In the genomic region with DNA sequence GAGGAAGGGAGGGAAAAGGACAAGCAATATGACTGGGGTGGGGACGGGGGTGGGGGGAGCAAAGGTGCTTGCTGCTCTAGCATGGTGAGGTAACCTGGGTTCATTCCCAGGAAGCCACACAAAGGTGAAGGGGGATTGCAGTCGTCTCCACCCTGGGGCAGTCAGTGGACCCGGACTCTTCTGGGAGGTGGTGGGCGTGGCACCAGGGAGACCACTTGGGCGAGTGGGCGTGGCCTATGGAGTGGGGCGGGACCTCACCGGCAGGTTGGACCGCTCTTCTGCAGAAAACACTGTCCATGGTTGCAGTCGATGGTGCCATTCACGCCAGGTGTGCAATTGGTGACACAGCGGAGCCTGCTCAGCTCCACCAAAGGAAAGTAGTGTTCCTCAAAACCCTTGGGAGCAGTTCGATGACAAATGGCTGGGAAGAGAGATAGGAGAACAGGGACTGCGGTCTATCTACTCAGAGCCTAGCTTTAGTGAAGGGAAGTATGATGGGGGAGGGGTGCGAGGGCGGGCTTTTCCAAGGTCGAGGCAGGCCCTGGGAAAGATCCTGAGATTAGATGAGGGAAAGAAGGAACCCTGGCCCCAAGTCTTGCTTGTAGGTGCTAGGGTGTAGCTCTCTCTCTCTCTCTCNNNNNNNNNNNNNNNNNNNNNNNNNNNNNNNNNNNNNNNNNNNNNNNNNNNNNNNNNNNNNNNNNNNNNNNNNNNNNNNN, we compare ENCODE assay signal across 19 mouse cellular contexts. TPM values are rescaled to one million over a fixed set of nuclear protein-coding genes. Genes with fewer than 3 reads are reported as not detected.
DNase-seq lines count a peak whose midpoint lies in the region; ATAC-seq and TF ChIP-seq lines count a peak whose summit lies in the region.
"Had no signal": no experiment of that assay in that cellular context is flagged by ENCODE, and none has a peak within 500 bp of the region (broad histone marks: within the 10 kb centered on the region; RNA-seq: fewer than 3 reads in every experiment).

No protein-coding gene starts in this region.

- no peak for TF ChIP-seq POLR2A in lung, adult 2 months (IDR thresholded peaks at IDR 0.05; ENCODE audit: borderline replicate concordance, extremely low read depth, low read depth, low read length)

- no peak overlapping the region for H3K9ac ChIP-seq in lung, embryonic 14.5 days
- no peak overlapping the region for H3K9ac ChIP-seq in stomach, postnatal 0 days (ENCODE audit: low read length)
- H3K9ac ChIP-seq in forebrain, embryonic 14.5 days (ENCODE audit: low read length), result no peak overlapping the region
- H3K9ac ChIP-seq: embryonic facial prominence, embryonic 15.5 days; forebrain, embryonic 13.5 days; kidney, embryonic 15.5 days; liver, embryonic 14.5 days; neural tube, embryonic 12.5 days had no signal

- no peaks in the 10 kb centered on the region for H3K36me3 ChIP-seq in lung, embryonic 14.5 days (ENCODE audit: insufficient read depth)
- H3K36me3 ChIP-seq in stomach, postnatal 0 days (ENCODE audit: control insufficient read depth, insufficient read depth, low read length), result no peaks in the 10 kb centered on the region
- H3K36me3 ChIP-seq in forebrain, embryonic 14.5 days (ENCODE audit: control insufficient read depth, insufficient read depth, low read length), result no peaks in the 10 kb centered on the region
- H3K36me3 ChIP-seq: embryonic facial prominence, embryonic 15.5 days; kidney, embryonic 15.5 days; neural tube, embryonic 12.5 days had no signal

- no peaks in the 10 kb centered on the region for H3K4me1 ChIP-seq in lung, embryonic 14.5 days (ENCODE audit: insufficient read depth)
- H3K4me1 ChIP-seq in lung, adult 2 months (ENCODE audit: control insufficient read depth, insufficient read depth, low read length), result no peaks in the 10 kb centered on the region
- H3K4me1 ChIP-seq in stomach, postnatal 0 days (replicated peaks; ENCODE audit: control insufficient read depth, insufficient read depth), result no peaks in the 10 kb centered on the region
- no peaks in the 10 kb centered on the region for H3K4me1 ChIP-seq in forebrain, embryonic 14.5 days (ENCODE audit: control insufficient read depth, insufficient read depth, low read length)
- H3K4me1 ChIP-seq: embryonic facial prominence, embryonic 15.5 days; forebrain, embryonic 13.5 days; kidney, embryonic 15.5 days; neural tube, embryonic 12.5 days had no signal

- WGBS in lung, embryonic 14.5 days, result 18% methylated on average over 17 of the region's 17 CpGs
- 17% methylated on average over 17 of the region's 17 CpGs for WGBS in lung, adult 2 months
- WGBS in stomach, postnatal 0 days, result 16% methylated on average over 16 of the region's 17 CpGs
- WGBS in forebrain, embryonic 14.5 days, result 23% methylated on average over 17 of the region's 17 CpGs

- no peaks in the 10 kb centered on the region for H3K27me3 ChIP-seq in lung, embryonic 14.5 days (ENCODE audit: insufficient read depth, low read length)
- H3K27me3 ChIP-seq in stomach, postnatal 0 days (ENCODE audit: control insufficient read depth, insufficient read depth, low read length), result no peaks in the 10 kb centered on the region
- H3K27me3 ChIP-seq in forebrain, embryonic 14.5 days (replicated peaks; ENCODE audit: control insufficient read depth, insufficient read depth, low read length), result no peaks in the 10 kb centered on the region
- H3K27me3 ChIP-seq: embryonic facial prominence, embryonic 15.5 days; neural tube, embryonic 12.5 days had no signal

- TF ChIP-seq EP300 in stomach, postnatal 0 days (optimal IDR thresholded peaks at IDR 0.05), result no peak

- ATAC-seq in lung, embryonic 14.5 days (ENCODE audit: insufficient read depth), result no peak
- no peak for ATAC-seq in stomach, postnatal 0 days (ENCODE audit: low FRiP score, low TSS enrichment)
- no peak for ATAC-seq in forebrain, embryonic 14.5 days
- ATAC-seq: forebrain, embryonic 13.5 days had no signal

- no peak overlapping the region for H3K4me2 ChIP-seq in lung, embryonic 14.5 days
- H3K4me2 ChIP-seq in stomach, postnatal 0 days (replicated peaks; ENCODE audit: low read depth), result no peak overlapping the region
- H3K4me2 ChIP-seq in forebrain, embryonic 14.5 days (ENCODE audit: low read length), result no peak overlapping the region
- H3K4me2 ChIP-seq: embryonic facial prominence, embryonic 15.5 days; forebrain, embryonic 13.5 days; kidney, embryonic 15.5 days; neural tube, embryonic 12.5 days had no signal

- no peak overlapping the region for H3K27ac ChIP-seq in lung, embryonic 14.5 days (ENCODE audit: low read depth)
- no peak overlapping the region for H3K27ac ChIP-seq in stomach, postnatal 0 days (replicated peaks)
- no peak overlapping the region for H3K27ac ChIP-seq in forebrain, embryonic 14.5 days (ENCODE audit: low read depth, low read length)
- H3K27ac ChIP-seq: embryonic facial prominence, embryonic 15.5 days; forebrain, embryonic 13.5 days; kidney, embryonic 15.5 days; liver, embryonic 14.5 days; macrophage; neural tube, embryonic 12.5 days had no signal

- H3K9me3 ChIP-seq in lung, embryonic 14.5 days (ENCODE audit: low read depth, low read length), result no peaks in the 10 kb centered on the region
- no peaks in the 10 kb centered on the region for H3K9me3 ChIP-seq in stomach, postnatal 0 days (ENCODE audit: control insufficient read depth, low read length)
- H3K9me3 ChIP-seq in forebrain, embryonic 14.5 days (replicated peaks; ENCODE audit: control insufficient read depth, low read length), result no peaks in the 10 kb centered on the region
- H3K9me3 ChIP-seq: embryonic facial prominence, embryonic 15.5 days; forebrain, embryonic 13.5 days; kidney, embryonic 15.5 days; neural tube, embryonic 12.5 days had no signal

- no peak overlapping the region for H3K4me3 ChIP-seq in lung, embryonic 14.5 days (ENCODE audit: low read depth, low read length)
- H3K4me3 ChIP-seq in lung, adult 2 months (replicated peaks; ENCODE audit: extremely low read depth, low read depth, low read length), result no peak overlapping the region
- no peak overlapping the region for H3K4me3 ChIP-seq in stomach, postnatal 0 days (ENCODE audit: low read depth, low read length)
- H3K4me3 ChIP-seq in forebrain, embryonic 14.5 days (ENCODE audit: low read depth, low read length), result no peak overlapping the region
- H3K4me3 ChIP-seq: embryonic facial prominence, embryonic 15.5 days; forebrain, embryonic 13.5 days; kidney, embryonic 15.5 days; neural tube, embryonic 12.5 days had no signal

- DNase-seq in embryo, embryonic 9.5 days (ENCODE audit: extremely low spot score), result peak; percentile 12
- no peak for DNase-seq in embryo, embryonic 11 days
- peak; percentile 44 for DNase-seq in lung, embryonic 14.5 days
- DNase-seq in lung, adult 2 months, result no peak
- peak; percentile 78 for DNase-seq in ZHBTc4 (ENCODE audit: low read depth, low spot score)
- DNase-seq in stomach, postnatal 0 days (ENCODE audit: low spot score), result peak; percentile 22
- DNase-seq in cerebellum, adult 11-12 months, result no peak
- DNase-seq in forebrain, embryonic 14.5 days (ENCODE audit: low spot score), result no peak
- DNase-seq: adrenal gland, postnatal 25 days; cerebellum, postnatal 14 days; gastrocnemius, postnatal 25 days; layer of hippocampus, adult 9-11 months had no signal

- TF ChIP-seq CTCF in lung, embryonic 14.5 days (IDR thresholded peaks at IDR 0.05; ENCODE audit: low read depth), result no peak
- TF ChIP-seq CTCF in lung, adult 2 months (IDR thresholded peaks at IDR 0.05; ENCODE audit: insufficient read depth, low read length), result no peak
- no peak for TF ChIP-seq CTCF in stomach, postnatal 0 days (IDR thresholded peaks at IDR 0.05; ENCODE audit: low read depth)

RNA-seq across cellular contexts. Expression of a gene that starts 0.9 kb away (rescaled TPM):
- not detected in 2 replicates for polyA plus RNA-seq in lung, embryonic 14.5 days (2014; fragmentation: Nextera tagmentation; extraction: Ambion mirVana)
- 0.26 and 0.74 TPM in 2 replicates for polyA plus RNA-seq in lung, adult 2 months (2012; rRNA removed)
- 0.05 and 0.10 TPM in 2 replicates for polyA plus RNA-seq in stomach, postnatal 0 days (2015; fragmentation: Nextera tagmentation; extraction: Ambion mirVana)
- polyA plus RNA-seq in forebrain, embryonic 14.5 days (2014; fragmentation: Nextera tagmentation; extraction: Ambion mirVana), result 0.11 TPM in 1 of 2 replicates, not detected in the other
- polyA plus RNA-seq: forebrain, embryonic 13.5 days; heart, embryonic 14.5 days; macrophage; neural tube, embryonic 12.5 days had no signal

Comparison
In these comparisons a context has a peak if more than half of its experiments do, and no peak if none do; other contexts are left out.
1. DNase-seq: peak in embryo, embryonic 9.5 days (single experiment), lung, embryonic 14.5 days (single experiment), ZHBTc4 (single experiment) and stomach, postnatal 0 days (single experiment); none in embryo, embryonic 11 days (single experiment), lung, adult 2 months (single experiment), cerebellum, adult 11-12 months (single experiment) and forebrain, embryonic 14.5 days (single experiment).